Comparison of ENCODE assay signal across 17 mouse cellular contexts in the genomic region with DNA sequence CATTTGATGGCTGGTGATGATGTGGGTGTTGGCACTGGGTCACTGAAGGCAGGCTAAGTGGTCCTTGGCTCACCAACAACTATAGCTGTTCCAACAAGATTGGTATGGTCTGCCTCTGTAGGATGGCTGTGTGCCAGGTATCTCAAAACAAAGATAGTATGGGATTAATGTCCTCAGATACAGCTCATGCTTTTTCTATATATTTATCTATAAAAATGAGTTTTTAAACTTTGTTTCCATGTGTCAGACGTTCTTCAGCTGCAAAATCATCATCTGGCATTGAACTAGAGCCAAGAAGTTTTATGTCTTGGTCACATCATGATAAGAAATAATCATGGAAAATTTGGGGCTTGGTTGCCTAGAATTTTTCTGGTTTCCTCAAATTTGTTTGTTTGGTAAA.
"Had no signal": no experiment of that assay in that cellular context is flagged by ENCODE, and none has a peak within 500 bp of the region (broad histone marks: within the 10 kb centered on the region; RNA-seq: fewer than 3 reads in every experiment).

No protein-coding gene starts in this region.

- H3K4me3 ChIP-seq: limb, embryonic 12.5 days; limb, embryonic 15.5 days; lung, embryonic 15.5 days had no signal

- H3K9me3 ChIP-seq: limb, embryonic 12.5 days; limb, embryonic 15.5 days; lung, embryonic 15.5 days had no signal

- ATAC-seq: liver, postnatal 0 days had no signal

- H3K4me2 ChIP-seq: limb, embryonic 12.5 days; limb, embryonic 15.5 days; liver, embryonic 11.5 days; lung, embryonic 15.5 days; midbrain, embryonic 11.5 days had no signal

- H3K36me3 ChIP-seq: limb, embryonic 12.5 days; limb, embryonic 15.5 days; lung, embryonic 15.5 days had no signal

- H3K4me1 ChIP-seq: limb, embryonic 12.5 days; limb, embryonic 15.5 days had no signal

- H3K27ac ChIP-seq: limb, embryonic 12.5 days; limb, embryonic 15.5 days; liver, embryonic 14.5 days; lung, embryonic 15.5 days had no signal

- H3K9ac ChIP-seq: limb, embryonic 12.5 days; limb, embryonic 15.5 days; liver, embryonic 14.5 days; liver, postnatal 0 days; lung, embryonic 15.5 days had no signal

- DNase-seq: kidney, adult 9 months; kidney, postnatal 14 days; kidney, postnatal 4 days; left cerebral cortex, postnatal 4 days; liver, postnatal 0 days; lung, postnatal 10 days; lung, postnatal 4 days; midbrain, embryonic 14.5 days; thymus, adult 2 months; thymus, postnatal 14 days; thymus, postnatal 4 days had no signal

- H3K27me3 ChIP-seq: limb, embryonic 12.5 days; limb, embryonic 15.5 days; lung, embryonic 15.5 days had no signal
